Mouse (Mus musculus): Measurements from ENCODE around the gene Clasp1. TPM values are rescaled to one million over a fixed set of nuclear protein-coding genes. Genes with fewer than 3 reads are reported as not detected.

Gene Clasp1
- polyA plus RNA-seq, 1 experiment = 10.9 TPM

DNA sequence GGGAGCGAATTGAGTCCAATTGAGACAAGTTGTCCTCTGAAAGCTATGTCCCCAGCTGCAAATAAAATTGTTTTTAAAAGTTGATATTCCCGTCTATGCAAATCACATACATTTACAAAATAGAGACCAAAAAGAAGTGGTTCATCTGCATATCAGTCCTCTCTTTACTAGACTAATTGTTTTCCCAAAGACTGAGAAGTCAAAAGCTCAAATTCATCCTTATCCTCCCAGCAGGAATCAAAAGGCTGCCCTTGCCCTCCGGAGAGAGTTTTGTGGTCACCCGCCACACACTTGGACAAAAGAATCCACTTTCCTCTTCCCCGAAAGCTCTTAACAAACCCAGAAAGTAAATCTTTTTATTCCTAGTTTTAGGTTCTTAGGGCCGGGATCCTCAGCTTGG, 236.6 kb downstream of the Clasp1 start:
- no peaks in the 10 kb centered on the region for H3K27me3 ChIP-seq (ENCODE audit: control insufficient read depth, insufficient read depth, low read length)
- TF ChIP-seq CTCF (IDR thresholded peaks at IDR 0.05; ENCODE audit: extremely low read depth, insufficient read length, insufficient replicate concordance, low read depth, low read length) = no peak
- TF ChIP-seq POLR2A (IDR thresholded peaks at IDR 0.05; ENCODE audit: low read depth, low read length) = no peak
- WGBS = 78% methylated on average over 6 of the region's 6 CpGs
- no peak overlapping the region for H3K27ac ChIP-seq (ENCODE audit: insufficient read depth, low read depth, low read length)
- no peaks in the 10 kb centered on the region for H3K36me3 ChIP-seq (ENCODE audit: control insufficient read depth, insufficient read depth, low read length)
- H3K4me3 ChIP-seq (ENCODE audit: low read depth, low read length) = no peak overlapping the region
- peaks cover 5% of the 10 kb centered on the region for H3K4me1 ChIP-seq (ENCODE audit: control insufficient read depth, insufficient read depth, insufficient read length, low read length)

- Histone ChIP-seq H3K36me3 (ENCODE audit: control insufficient read depth, insufficient read depth, low read length) (no peaks in the 10 kb centered on the region), H3K4me3 (ENCODE audit: low read depth, low read length) (no peak overlapping the region), H3K27me3 (ENCODE audit: control insufficient read depth, insufficient read depth, low read length) (no peaks in the 10 kb centered on the region), H3K27ac (ENCODE audit: insufficient read depth, low read depth, low read length) (no peak overlapping the region), H3K4me1 (ENCODE audit: control insufficient read depth, insufficient read depth, insufficient read length, low read length) (peaks cover 9% of the 10 kb centered on the region)
- WGBS = 86% methylated on average over 2 of the region's 2 CpGs
- no peak for TF ChIP-seq POLR2A (IDR thresholded peaks at IDR 0.05; ENCODE audit: low read depth, low read length)
- no peak for TF ChIP-seq CTCF (IDR thresholded peaks at IDR 0.05; ENCODE audit: extremely low read depth, insufficient read length, insufficient replicate concordance, low read depth, low read length)
Observed at GRCm38 (mm10) chr1:118625921-118626320, 237.1 kb downstream of the Clasp1 start.

- Histone ChIP-seq H3K27me3 (ENCODE audit: control insufficient read depth, insufficient read depth, low read length) (no peaks in the 10 kb centered on the region), H3K4me1 (ENCODE audit: control insufficient read depth, insufficient read depth, insufficient read length, low read length) (peaks cover 9% of the 10 kb centered on the region), H3K36me3 (ENCODE audit: control insufficient read depth, insufficient read depth, low read length) (no peaks in the 10 kb centered on the region), H3K27ac (ENCODE audit: insufficient read depth, low read depth, low read length) (no peak overlapping the region), H3K4me3 (ENCODE audit: low read depth, low read length) (no peak overlapping the region)
- TF ChIP-seq POLR2A (IDR thresholded peaks at IDR 0.05; ENCODE audit: low read depth, low read length) = no peak
- TF ChIP-seq CTCF (IDR thresholded peaks at IDR 0.05; ENCODE audit: extremely low read depth, insufficient read length, insufficient replicate concordance, low read depth, low read length) = no peak
- WGBS = 98% methylated on average over 2 of the region's 2 CpGs
Observed at GRCm38 (mm10) chr1:118626452-118626851, 237.6 kb downstream of the Clasp1 start.

DNA sequence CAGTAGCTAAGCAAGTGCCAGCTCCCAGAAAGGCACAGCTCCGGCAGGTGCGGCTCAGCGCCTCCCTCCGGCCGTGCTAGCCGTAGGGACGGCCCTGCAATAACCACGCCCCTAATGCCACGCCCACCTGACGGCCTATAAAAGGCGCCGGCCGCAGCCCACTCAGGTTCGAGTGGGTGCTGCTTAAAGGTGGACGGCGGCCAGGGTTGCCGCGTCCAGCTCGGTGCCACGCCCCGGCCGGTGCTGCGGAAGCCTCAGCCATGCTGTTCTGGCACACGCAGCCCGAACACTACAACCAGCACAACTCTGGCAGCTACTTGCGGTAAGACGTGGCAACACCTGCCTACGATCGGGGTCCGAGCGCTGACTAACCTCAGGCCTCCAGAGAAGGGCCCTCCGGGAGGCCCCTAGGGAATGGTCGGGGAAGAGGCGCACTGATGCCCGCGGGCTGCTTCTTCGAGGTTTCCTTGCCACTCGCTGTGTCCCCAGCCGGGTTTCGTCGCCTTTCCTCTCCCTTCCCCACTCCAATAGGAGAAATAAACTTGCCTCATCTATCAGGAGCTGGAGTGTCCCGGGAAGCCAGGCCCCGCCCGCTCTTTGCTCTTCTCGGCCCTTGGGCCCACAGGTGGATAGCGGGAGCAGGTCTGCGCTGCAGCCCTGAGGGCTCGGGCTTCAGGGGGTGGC, 239.1 kb downstream of the Clasp1 start, which contains the start of gene Tfcp2l1:
Tfcp2l1 (plus strand) TSS at position 165 of the 684 bp plus-strand sequence.
- no peaks in the 10 kb centered on the region for H3K27me3 ChIP-seq (ENCODE audit: control insufficient read depth, insufficient read depth, low read length)
- peaks cover 8% of the 10 kb centered on the region for H3K4me1 ChIP-seq (ENCODE audit: control insufficient read depth, insufficient read depth, insufficient read length, low read length)
- WGBS = under 1% methylated on average over 48 of the region's 48 CpGs
- H3K36me3 ChIP-seq (ENCODE audit: control insufficient read depth, insufficient read depth, low read length) = no peaks in the 10 kb centered on the region
- H3K27ac ChIP-seq (ENCODE audit: insufficient read depth, low read depth, low read length) = peak within 1 kb of the TSS; percentile 9; the same call in 1 of the 2 replicates
- peak within 1 kb of the TSS; percentile 82 for H3K4me3 ChIP-seq (ENCODE audit: low read depth, low read length)
- TF ChIP-seq POLR2A (IDR thresholded peaks at IDR 0.05; ENCODE audit: low read depth, low read length) (peak; percentile 74), CTCF (IDR thresholded peaks at IDR 0.05; ENCODE audit: extremely low read depth, insufficient read length, insufficient replicate concordance, low read depth, low read length) (no peak)

- H3K27me3 ChIP-seq (ENCODE audit: control insufficient read depth, insufficient read depth, low read length) = no peaks in the 10 kb centered on the region
- peaks cover 4% of the 10 kb centered on the region; the same call in 1 of the 2 replicates for H3K4me1 ChIP-seq (ENCODE audit: control insufficient read depth, insufficient read depth, insufficient read length, low read length)
- no peaks in the 10 kb centered on the region for H3K36me3 ChIP-seq (ENCODE audit: control insufficient read depth, insufficient read depth, low read length)
- no peak overlapping the region for H3K4me3 ChIP-seq (ENCODE audit: low read depth, low read length)
- WGBS = 80% methylated on average over 4 of the region's 4 CpGs
- TF ChIP-seq CTCF (IDR thresholded peaks at IDR 0.05; ENCODE audit: extremely low read depth, insufficient read length, insufficient replicate concordance, low read depth, low read length) (no peak), POLR2A (IDR thresholded peaks at IDR 0.05; ENCODE audit: low read depth, low read length) (no peak)
- no peak overlapping the region for H3K27ac ChIP-seq (ENCODE audit: insufficient read depth, low read depth, low read length)
Observed at GRCm38 (mm10) chr1:118633415-118633980, 244.6 kb downstream of the Clasp1 start.

GRCm38 (mm10) chr1:118642296-118642999, 253.6 kb downstream of the Clasp1 start:
- Histone ChIP-seq H3K4me1 (ENCODE audit: control insufficient read depth, insufficient read depth, insufficient read length, low read length) (peaks cover 5% of the 10 kb centered on the region; the same call in 1 of the 2 replicates), H3K27ac (ENCODE audit: insufficient read depth, low read depth, low read length) (no peak overlapping the region), H3K4me3 (ENCODE audit: low read depth, low read length) (no peak overlapping the region), H3K27me3 (ENCODE audit: control insufficient read depth, insufficient read depth, low read length) (no peaks in the 10 kb centered on the region), H3K36me3 (ENCODE audit: control insufficient read depth, insufficient read depth, low read length) (no peaks in the 10 kb centered on the region)
- WGBS = 79% methylated on average over 2 of the region's 2 CpGs
- no peak for TF ChIP-seq CTCF (IDR thresholded peaks at IDR 0.05; ENCODE audit: extremely low read depth, insufficient read length, insufficient replicate concordance, low read depth, low read length)

Data from small intestine, adult 2 months (tissue).